Mouse (Mus musculus): ENCODE measurements at regions not wholly inside any gene's neighbourhood (a gene's known extent, or its start where the extent isn't known, plus 50 kb on each side); places are given as distances from the start of the nearest gene placed in this dataset.

- H3K4me3 ChIP-seq (replicated peaks; ENCODE audit: low read length) = no peak overlapping the region
These were observed 186.7 kb upstream of the Hand2 start for GRCm38 (mm10) chr8:57134041-57134440.

GRCm38 (mm10) chr8:57134726-57135125, 186.1 kb upstream of the Hand2 start:
- no peak for TF ChIP-seq POU5F1 (IDR thresholded peaks at IDR 0.05; ENCODE audit: borderline replicate concordance, low read length)
- no peak for TF ChIP-seq NANOG (IDR thresholded peaks at IDR 0.05; ENCODE audit: borderline replicate concordance, low read length)
- no peak for TF ChIP-seq CTCF (conservative IDR thresholded peaks at IDR 0.05; ENCODE audit: low read length)
- no peaks in the 10 kb centered on the region for H3K4me1 ChIP-seq (replicated peaks; ENCODE audit: low read depth, low read length)
- H3K4me3 ChIP-seq (replicated peaks; ENCODE audit: low read length) = no peak overlapping the region
- no peaks in the 10 kb centered on the region for H3K9me3 ChIP-seq (ENCODE audit: low read length)
- H3K27me3 ChIP-seq (ENCODE audit: insufficient read depth, low read length) = no peaks in the 10 kb centered on the region
- H3K36me3 ChIP-seq (ENCODE audit: insufficient read depth, low read length) = no peaks in the 10 kb centered on the region

More at GRCm38 (mm10) chr8:57134041-57134440, 186.7 kb upstream of the Hand2 start:
- Histone ChIP-seq H3K36me3 (ENCODE audit: insufficient read depth, low read length) (no peaks in the 10 kb centered on the region), H3K9me3 (ENCODE audit: low read length) (no peaks in the 10 kb centered on the region), H3K4me1 (replicated peaks; ENCODE audit: low read depth, low read length) (no peaks in the 10 kb centered on the region), H3K27me3 (ENCODE audit: insufficient read depth, low read length) (no peaks in the 10 kb centered on the region)
- TF ChIP-seq CTCF (conservative IDR thresholded peaks at IDR 0.05; ENCODE audit: low read length) (no peak), NANOG (IDR thresholded peaks at IDR 0.05; ENCODE audit: borderline replicate concordance, low read length) (no peak), POU5F1 (IDR thresholded peaks at IDR 0.05; ENCODE audit: borderline replicate concordance, low read length) (no peak)

DNA sequence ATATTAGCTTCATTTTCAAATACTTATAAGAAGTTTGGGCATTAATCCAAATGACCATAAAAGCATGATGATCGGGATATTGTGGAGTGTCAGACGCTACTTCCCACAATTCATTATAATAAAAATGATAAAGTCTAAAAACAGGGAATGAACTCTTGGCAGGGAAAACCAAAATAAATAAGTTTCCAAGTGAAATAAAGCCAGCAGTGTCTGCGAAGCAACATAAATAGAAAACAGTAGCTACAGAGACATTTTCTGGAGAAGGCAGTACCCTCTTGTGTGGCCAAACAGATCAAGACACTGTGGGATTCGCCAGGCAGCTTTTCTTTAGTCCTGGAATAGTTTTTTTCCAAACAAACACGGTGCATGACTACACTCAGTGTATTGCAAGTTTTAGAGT, 172.7 kb upstream of the Hand2 start:
- no peak overlapping the region for H3K4me3 ChIP-seq (replicated peaks; ENCODE audit: low read length)
- H3K9me3 ChIP-seq (ENCODE audit: low read length) = no peaks in the 10 kb centered on the region
- H3K27me3 ChIP-seq (ENCODE audit: insufficient read depth, low read length) = no peaks in the 10 kb centered on the region
- TF ChIP-seq CTCF (conservative IDR thresholded peaks at IDR 0.05; ENCODE audit: low read length) (no peak), NANOG (IDR thresholded peaks at IDR 0.05; ENCODE audit: borderline replicate concordance, low read length) (no peak), POU5F1 (IDR thresholded peaks at IDR 0.05; ENCODE audit: borderline replicate concordance, low read length) (no peak)
- H3K4me1 ChIP-seq (replicated peaks; ENCODE audit: low read depth, low read length) = no peaks in the 10 kb centered on the region
- no peaks in the 10 kb centered on the region for H3K36me3 ChIP-seq (ENCODE audit: insufficient read depth, low read length)

GRCm38 (mm10) chr8:57191153-57191552, 129.6 kb upstream of the Hand2 start:
- no peaks in the 10 kb centered on the region for H3K36me3 ChIP-seq (ENCODE audit: insufficient read depth, low read length)
- H3K4me3 ChIP-seq (replicated peaks; ENCODE audit: low read length) = no peak overlapping the region
- no peaks in the 10 kb centered on the region for H3K27me3 ChIP-seq (ENCODE audit: insufficient read depth, low read length)
- no peaks in the 10 kb centered on the region for H3K4me1 ChIP-seq (replicated peaks; ENCODE audit: low read depth, low read length)
- no peak for TF ChIP-seq POU5F1 (IDR thresholded peaks at IDR 0.05; ENCODE audit: borderline replicate concordance, low read length)
- TF ChIP-seq NANOG (IDR thresholded peaks at IDR 0.05; ENCODE audit: borderline replicate concordance, low read length) = no peak
- no peak for TF ChIP-seq CTCF (conservative IDR thresholded peaks at IDR 0.05; ENCODE audit: low read length)
- H3K9me3 ChIP-seq (ENCODE audit: low read length) = no peaks in the 10 kb centered on the region

GRCm38 (mm10) chr8:57200280-57200679, 120.5 kb upstream of the Hand2 start:
- Histone ChIP-seq H3K27me3 (ENCODE audit: insufficient read depth, low read length) (no peaks in the 10 kb centered on the region), H3K4me1 (replicated peaks; ENCODE audit: low read depth, low read length) (no peaks in the 10 kb centered on the region), H3K36me3 (ENCODE audit: insufficient read depth, low read length) (no peaks in the 10 kb centered on the region), H3K4me3 (replicated peaks; ENCODE audit: low read length) (no peak overlapping the region), H3K9me3 (ENCODE audit: low read length) (no peaks in the 10 kb centered on the region)
- no peak for TF ChIP-seq CTCF (conservative IDR thresholded peaks at IDR 0.05; ENCODE audit: low read length)
- no peak for TF ChIP-seq POU5F1 (IDR thresholded peaks at IDR 0.05; ENCODE audit: borderline replicate concordance, low read length)

DNA sequence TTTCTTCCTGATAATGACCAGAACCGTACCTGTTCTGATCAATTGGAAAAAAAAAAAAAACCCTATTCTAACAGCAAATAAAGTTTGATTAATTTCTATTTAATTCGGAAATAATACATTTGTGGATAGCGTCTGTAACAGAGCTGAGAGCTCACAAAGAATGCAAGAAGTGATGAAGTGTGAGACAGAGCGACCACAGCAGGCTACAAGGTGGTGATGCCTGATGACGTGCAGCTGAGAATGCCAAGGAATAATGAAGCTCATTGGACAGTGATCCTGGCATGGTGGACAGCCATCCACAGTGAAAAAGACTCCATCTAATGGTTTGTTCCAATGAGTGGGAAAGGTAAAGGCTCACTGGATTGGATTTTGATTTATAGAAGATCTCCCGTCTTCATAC, 111.2 kb upstream of the Hand2 start:
- no peaks in the 10 kb centered on the region for H3K4me1 ChIP-seq (replicated peaks; ENCODE audit: low read depth, low read length)
- TF ChIP-seq CTCF (conservative IDR thresholded peaks at IDR 0.05; ENCODE audit: low read length) (no peak), NANOG (IDR thresholded peaks at IDR 0.05; ENCODE audit: borderline replicate concordance, low read length) (no peak)
- H3K4me3 ChIP-seq (replicated peaks; ENCODE audit: low read length) = no peak overlapping the region
- H3K9me3 ChIP-seq (ENCODE audit: low read length) = no peaks in the 10 kb centered on the region
- H3K27me3 ChIP-seq (ENCODE audit: insufficient read depth, low read length) = no peaks in the 10 kb centered on the region
- no peaks in the 10 kb centered on the region for H3K36me3 ChIP-seq (ENCODE audit: insufficient read depth, low read length)

GRCm38 (mm10) chr8:57213066-57213465, 107.7 kb upstream of the Hand2 start:
- TF ChIP-seq POU5F1 (IDR thresholded peaks at IDR 0.05; ENCODE audit: borderline replicate concordance, low read length) (no peak), NANOG (IDR thresholded peaks at IDR 0.05; ENCODE audit: borderline replicate concordance, low read length) (no peak), CTCF (conservative IDR thresholded peaks at IDR 0.05; ENCODE audit: low read length) (no peak)
- no peaks in the 10 kb centered on the region for H3K36me3 ChIP-seq (ENCODE audit: insufficient read depth, low read length)
- no peaks in the 10 kb centered on the region for H3K4me1 ChIP-seq (replicated peaks; ENCODE audit: low read depth, low read length)
- no peaks in the 10 kb centered on the region for H3K27me3 ChIP-seq (ENCODE audit: insufficient read depth, low read length)
- no peaks in the 10 kb centered on the region for H3K9me3 ChIP-seq (ENCODE audit: low read length)
- no peak overlapping the region for H3K4me3 ChIP-seq (replicated peaks; ENCODE audit: low read length)

- TF ChIP-seq CTCF (conservative IDR thresholded peaks at IDR 0.05; ENCODE audit: low read length) (no peak), POU5F1 (IDR thresholded peaks at IDR 0.05; ENCODE audit: borderline replicate concordance, low read length) (no peak), NANOG (IDR thresholded peaks at IDR 0.05; ENCODE audit: borderline replicate concordance, low read length) (no peak)
These were observed 106.5 kb upstream of the Hand2 start for GRCm38 (mm10) chr8:57213982-57214930.

More at GRCm38 (mm10) chr8:57213982-57214930, 106.5 kb upstream of the Hand2 start:
- H3K36me3 ChIP-seq (ENCODE audit: insufficient read depth, low read length) = no peaks in the 10 kb centered on the region
- no peaks in the 10 kb centered on the region for H3K9me3 ChIP-seq (ENCODE audit: low read length)
- no peaks in the 10 kb centered on the region for H3K4me1 ChIP-seq (replicated peaks; ENCODE audit: low read depth, low read length)
- H3K27me3 ChIP-seq (ENCODE audit: insufficient read depth, low read length) = no peaks in the 10 kb centered on the region
- H3K4me3 ChIP-seq (replicated peaks; ENCODE audit: low read length) = no peak overlapping the region

All from E14TG2a.4 (cell line).